Mouse (Mus musculus) testis, adult 2 months (tissue): ENCODE measurements around the gene Lancl3. TPM values are rescaled to one million over a fixed set of nuclear protein-coding genes. Genes with fewer than 3 reads are reported as not detected.

Experiments
- H3K27ac ChIP-seq: fragments of 200-500 bp; 2 replicates; pipeline ENCODE4 v1.5.1; 2012; ENCODE audit warnings: low read depth, low read length; ENCODE audit not compliant: control insufficient read depth, insufficient read depth
- H3K27me3 ChIP-seq: fragments of 200-500 bp; 2 replicates; pipeline ENCODE4 v1.6.1; 2012; ENCODE audit warnings: mild to moderate bottlenecking, low read length, moderate library complexity; ENCODE audit not compliant: control insufficient read depth, insufficient read depth
- H3K36me3 ChIP-seq: fragments of 200-500 bp; 2 replicates; pipeline ENCODE4 v1.6.1; 2012; ENCODE audit warnings: mild to moderate bottlenecking, low read length; ENCODE audit not compliant: control insufficient read depth, insufficient read depth
- H3K4me1 ChIP-seq: fragments of 200-500 bp; 2 replicates; pipeline ENCODE4 v1.6.1; 2012; ENCODE audit warnings: low read length; ENCODE audit not compliant: control insufficient read depth, insufficient read depth
- H3K4me3 ChIP-seq: fragments of 200-500 bp; 2 replicates; pipeline ENCODE4 v1.5.1; 2012; ENCODE audit warnings: low read depth, mild to moderate bottlenecking, low read length, moderate library complexity, mixed read lengths; ENCODE audit not compliant: control insufficient read depth
- CTCF ChIP-seq: fragments of 200-500 bp; IDR thresholded peaks from 2 replicates; pipeline ENCODE4 v1.5.1; 2012; ENCODE audit warnings: low read depth, mild to moderate bottlenecking, inconsistent platforms, low read length, moderate library complexity; ENCODE audit not compliant: control insufficient read depth, insufficient read depth, insufficient replicate concordance
- POLR2A ChIP-seq: fragments of 200-500 bp; IDR thresholded peaks from 2 replicates; pipeline ENCODE4 v1.6.1; 2012; ENCODE audit warnings: low read depth, mild to moderate bottlenecking, inconsistent platforms, low read length, moderate library complexity; ENCODE audit not compliant: control insufficient read depth
- polyA plus RNA-seq: library from polyadenylated mRNA; depleted of rRNA; stranded (reverse); fragments of >200 nt; gene quantifications from 2 replicates; pipeline ENCODE4 v1.2.3, GENCODE M21; 2012; rRNA removed

Lancl3 gene
- polyA plus RNA-seq, result 0.34 and 0.36 TPM in 2 replicates

DNA sequence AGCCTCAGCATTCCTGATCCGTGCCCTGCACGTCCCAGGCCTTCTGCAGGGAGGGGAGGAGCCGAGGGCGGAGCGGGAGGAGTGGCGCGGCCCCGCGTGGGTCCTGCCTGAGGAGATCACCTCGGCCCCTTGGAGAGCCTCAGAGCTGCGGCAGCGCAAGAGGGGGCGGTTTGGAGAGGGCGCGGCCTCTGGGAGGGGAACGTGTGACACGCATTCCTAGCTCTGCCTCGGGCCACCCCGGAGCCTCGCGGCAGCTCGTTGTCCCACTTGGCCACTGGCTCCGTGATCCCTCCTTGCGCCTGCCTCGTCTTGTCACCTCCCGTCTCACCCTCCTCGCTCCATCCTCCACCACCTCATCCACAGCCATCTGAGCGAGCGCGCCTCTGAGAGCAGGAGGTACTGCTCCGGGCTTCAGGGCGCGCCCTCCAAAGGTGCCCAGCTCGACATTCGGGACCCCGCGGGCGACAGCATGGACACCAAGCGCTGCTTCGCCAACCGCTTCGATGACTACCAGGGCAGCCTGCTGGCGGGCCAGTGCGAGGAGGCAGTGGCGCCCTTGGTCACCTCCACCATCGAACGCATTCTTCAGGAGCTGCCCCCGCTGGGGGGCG, at the start of gene Lancl3:
Lancl3 (plus strand) TSS at position 142 of the 611 bp plus-strand sequence.
- Histone ChIP-seq H3K36me3 (no peaks in the 10 kb centered on the region), H3K4me3 (peak within 1 kb of the TSS; percentile 84), H3K27ac (peak within 1 kb of the TSS; percentile 36; the same call in 1 of the 2 replicates), H3K4me1 (peaks cover 6% of the 10 kb centered on the region; the same call in 1 of the 2 replicates), H3K27me3 (no peaks in the 10 kb centered on the region)
- no peak for TF ChIP-seq CTCF
- TF ChIP-seq POLR2A, result no peak

DNA sequence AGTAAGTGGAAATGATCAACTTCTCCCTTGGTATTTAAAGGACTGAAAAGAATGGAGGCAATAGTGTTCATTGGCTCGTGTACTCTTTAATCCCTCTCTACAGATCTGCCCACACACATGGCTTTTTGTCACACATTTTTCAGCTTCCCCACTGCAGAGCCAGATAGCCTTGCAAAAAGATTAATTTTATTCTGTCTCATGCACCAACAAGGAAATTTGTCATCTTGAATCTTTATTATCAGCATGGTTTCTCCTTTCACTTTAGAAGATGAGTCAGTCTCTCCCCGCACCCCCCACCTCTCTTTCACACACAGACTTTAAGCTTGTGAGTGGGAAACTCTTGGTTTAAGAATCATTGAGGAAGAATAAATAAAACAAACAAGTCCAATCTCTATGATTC, 20.7 kb upstream of the Lancl3 start:
- Histone ChIP-seq H3K4me3 (no peak overlapping the region), H3K27ac (no peak overlapping the region), H3K27me3 (no peaks in the 10 kb centered on the region), H3K36me3 (no peaks in the 10 kb centered on the region), H3K4me1 (no peaks in the 10 kb centered on the region)
- TF ChIP-seq CTCF (no peak), POLR2A (no peak)

- Histone ChIP-seq H3K27ac (no peak overlapping the region), H3K4me1 (no peaks in the 10 kb centered on the region), H3K27me3 (no peaks in the 10 kb centered on the region), H3K36me3 (no peaks in the 10 kb centered on the region), H3K4me3 (no peak overlapping the region)
- TF ChIP-seq CTCF, result no peak
- no peak for TF ChIP-seq POLR2A
These were observed 18.1 kb upstream of the Lancl3 start for GRCm38 (mm10) chrX:9181570-9181969.

DNA sequence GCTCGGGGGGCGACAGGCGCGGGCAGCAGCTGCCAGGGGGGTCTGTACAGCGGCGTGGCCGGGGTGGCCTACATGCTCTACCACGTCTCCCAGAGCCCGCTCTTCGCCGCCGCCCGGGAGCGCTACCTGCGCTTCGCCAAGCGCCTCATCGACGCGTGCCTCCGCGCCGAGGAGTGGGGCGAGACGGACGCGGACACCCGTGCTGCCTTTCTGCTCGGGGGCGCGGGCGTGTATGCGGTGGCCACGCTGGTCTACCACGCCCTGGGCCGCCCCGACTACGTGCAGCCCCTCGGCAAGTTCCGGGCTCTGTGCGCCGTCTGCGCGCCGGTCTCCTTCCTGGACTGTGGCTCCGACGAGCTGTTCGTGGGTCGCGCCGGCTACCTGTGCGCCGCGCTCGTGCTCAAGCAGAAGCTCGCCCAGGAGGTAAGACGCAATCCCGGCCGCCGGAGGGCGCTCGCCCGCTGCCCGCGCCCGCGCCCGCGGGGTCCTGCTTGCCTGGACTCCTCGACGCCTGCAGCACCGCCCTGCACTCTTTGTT, 747 bp downstream of the Lancl3 start:
- 0 out of 2 replicates have a peak overlapping the region, but pooled peaks have one; percentile 36 for H3K27ac ChIP-seq

DNA sequence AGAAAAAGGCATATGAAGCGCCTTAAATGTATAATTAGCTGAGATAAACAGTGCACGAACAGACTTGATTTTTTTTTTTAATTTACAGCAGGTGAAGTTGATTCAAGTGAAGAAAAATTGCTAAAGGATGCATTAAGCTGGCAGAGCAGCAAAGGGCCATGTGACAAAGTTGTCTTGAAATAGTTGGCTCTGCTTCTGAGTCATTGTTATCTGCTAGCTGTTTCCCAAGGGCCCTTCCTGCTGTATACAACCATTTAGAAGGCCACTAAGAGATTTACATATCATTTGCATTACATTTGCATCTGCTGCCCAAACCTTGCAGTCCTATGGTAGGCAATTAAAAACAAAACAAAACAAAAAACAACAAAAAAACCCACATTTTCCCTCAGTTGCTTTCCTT, 2.3 kb downstream of the Lancl3 start:
- no peaks in the 10 kb centered on the region for H3K36me3 ChIP-seq
- peak overlapping the region; percentile 25; the same call in 1 of the 2 replicates for H3K27ac ChIP-seq
- no peaks in the 10 kb centered on the region for H3K27me3 ChIP-seq
- H3K4me1 ChIP-seq, result peaks cover 6% of the 10 kb centered on the region; the same call in 1 of the 2 replicates
- no peak for TF ChIP-seq POLR2A
- TF ChIP-seq CTCF, result no peak
- no peak overlapping the region for H3K4me3 ChIP-seq

More for the DNA sequence above, 747 bp downstream of the Lancl3 start:
- peak overlapping the region; percentile 84 for H3K4me3 ChIP-seq
- H3K4me1 ChIP-seq, result peaks cover 6% of the 10 kb centered on the region; the same call in 1 of the 2 replicates
- H3K36me3 ChIP-seq, result no peaks in the 10 kb centered on the region
- H3K27me3 ChIP-seq, result no peaks in the 10 kb centered on the region
- TF ChIP-seq CTCF, result peak; percentile 28; the same call in 1 of the 2 replicates
- TF ChIP-seq POLR2A, result no peak

- TF ChIP-seq CTCF (no peak), POLR2A (no peak)
- Histone ChIP-seq H3K4me1 (peaks cover 6% of the 10 kb centered on the region; the same call in 1 of the 2 replicates), H3K36me3 (no peaks in the 10 kb centered on the region), H3K27me3 (no peaks in the 10 kb centered on the region), H3K4me3 (no peak overlapping the region), H3K27ac (peak overlapping the region; percentile 25; the same call in 1 of the 2 replicates)
These were observed 3.2 kb downstream of the Lancl3 start for GRCm38 (mm10) chrX:9202781-9203405.

GRCm38 (mm10) chrX:9205121-9205520, 5.4 kb downstream of the Lancl3 start:
- Histone ChIP-seq H3K36me3 (no peaks in the 10 kb centered on the region), H3K4me3 (no peak overlapping the region), H3K27me3 (no peaks in the 10 kb centered on the region), H3K4me1 (no peaks in the 10 kb centered on the region), H3K27ac (no peak overlapping the region)
- TF ChIP-seq CTCF, result no peak
- no peak for TF ChIP-seq POLR2A
